Mouse (Mus musculus): Measurements from ENCODE around the gene Gsx1. TPM values are rescaled to one million over a fixed set of nuclear protein-coding genes. Genes with fewer than 3 reads are reported as not detected.

Gene Gsx1
- not detected in 2 replicates for polyA plus RNA-seq (2012; rRNA removed; ENCODE audit: low replicate concordance)

DNA sequence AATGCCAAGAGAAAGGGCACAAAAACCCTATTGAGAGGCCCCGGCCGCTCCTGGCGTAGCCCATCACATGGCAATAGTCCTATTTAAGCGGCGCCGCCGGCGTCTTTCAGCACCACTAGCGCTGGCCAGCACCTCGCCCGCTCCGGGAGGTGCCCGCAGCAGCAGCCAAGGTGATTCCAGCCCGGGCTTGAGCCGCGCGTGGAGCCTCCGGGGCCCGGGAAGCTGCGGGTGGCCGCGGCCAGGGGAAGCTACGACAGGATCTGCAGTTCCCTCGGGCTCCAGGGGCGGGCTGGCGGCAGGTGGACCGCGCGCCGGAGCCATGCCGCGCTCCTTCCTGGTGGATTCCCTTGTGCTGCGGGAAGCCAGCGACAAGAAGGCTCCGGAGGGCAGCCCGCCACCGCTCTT is at the start of gene Gsx1:
Gsx1 (plus strand) TSS at position 126 of the 405 bp plus-strand sequence.

Other genes starting within 250 kb of the Gsx1 start
- gene Gtf3a, start 240.0 kb upstream of the Gsx1 start, polyA plus RNA-seq (2012; rRNA removed; ENCODE audit: low replicate concordance), result 30.2 and 65.2 TPM in 2 replicates
- 9.3 and 11.8 TPM in 2 replicates for gene Mtif3, start 224.9 kb upstream of the Gsx1 start, polyA plus RNA-seq (2012; rRNA removed; ENCODE audit: low replicate concordance)
- 27.2 and 65.1 TPM in 2 replicates for gene Lnx2, start 112.1 kb upstream of the Gsx1 start, polyA plus RNA-seq (2012; rRNA removed; ENCODE audit: low replicate concordance)
- 35.7 and 48.1 TPM in 2 replicates for gene Polr1d, start 111.6 kb upstream of the Gsx1 start, polyA plus RNA-seq (2012; rRNA removed; ENCODE audit: low replicate concordance)
- not detected in 2 replicates for gene Pdx1, start 81.3 kb downstream of the Gsx1 start, polyA plus RNA-seq (2012; rRNA removed; ENCODE audit: low replicate concordance)
- not detected in 2 replicates for gene Cdx2, start 118.6 kb downstream of the Gsx1 start, polyA plus RNA-seq (2012; rRNA removed; ENCODE audit: low replicate concordance)
- gene Urad, start 133.7 kb downstream of the Gsx1 start, polyA plus RNA-seq (2012; rRNA removed; ENCODE audit: low replicate concordance), result 0.76 TPM in 1 of 2 replicates, not detected in the other
- gene Flt3, start 211.8 kb downstream of the Gsx1 start, polyA plus RNA-seq (2012; rRNA removed; ENCODE audit: low replicate concordance), result 2.8 and 3.9 TPM in 2 replicates
- gene Pan3, start 241.5 kb downstream of the Gsx1 start, polyA plus RNA-seq (2012; rRNA removed; ENCODE audit: low replicate concordance), result 24.8 and 66.3 TPM in 2 replicates

Measured in mammary gland, adult 2 months (tissue).